Mouse (Mus musculus): ENCODE measurements at regions not wholly inside any gene's neighbourhood (a gene's known extent, or its start where the extent isn't known, plus 50 kb on each side); places are given as distances from the start of the nearest gene placed in this dataset.

DNA sequence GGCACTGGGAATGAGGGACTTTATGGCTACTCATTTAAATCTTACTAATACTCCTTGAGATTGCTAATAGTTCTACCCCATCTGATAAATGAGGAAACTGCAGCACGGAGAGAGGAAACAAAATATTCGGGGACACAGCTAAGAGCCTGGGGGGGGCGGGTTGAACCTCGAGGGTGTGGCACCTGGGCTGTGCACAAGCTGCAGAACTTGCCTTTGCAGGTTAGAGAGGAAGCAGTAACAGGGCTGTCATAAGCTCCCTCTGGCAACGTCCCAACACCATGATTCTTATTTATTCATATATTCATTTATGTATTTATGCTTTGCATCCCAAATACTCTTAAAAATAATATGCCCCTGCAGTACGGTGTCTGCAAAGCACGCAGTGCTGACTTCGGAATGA, 237.5 kb downstream of the Ccser2 start:
- H3K27me3 ChIP-seq (ENCODE audit: control insufficient read depth, insufficient read depth, low read depth, low read length): no peaks in the 10 kb centered on the region
- H3K9ac ChIP-seq (ENCODE audit: low read length): no peak overlapping the region
- no peak overlapping the region for H3K4me2 ChIP-seq (ENCODE audit: low read depth, low read length)
- H3K4me3 ChIP-seq (ENCODE audit: low read length): no peak overlapping the region
- WGBS: 68% methylated on average over 8 of the region's 8 CpGs
- no peaks in the 10 kb centered on the region for H3K4me1 ChIP-seq (replicated peaks; ENCODE audit: control insufficient read depth, insufficient read depth, low read length)
- no peaks in the 10 kb centered on the region for H3K36me3 ChIP-seq (ENCODE audit: control insufficient read depth, insufficient read depth, low read length)
- H3K9me3 ChIP-seq (ENCODE audit: control insufficient read depth, low read length): no peaks in the 10 kb centered on the region
- no peak overlapping the region for H3K27ac ChIP-seq (ENCODE audit: low read length)
- ATAC-seq (ENCODE audit: low read depth): no peak

- H3K9me3 ChIP-seq (ENCODE audit: control insufficient read depth, low read length): no peaks in the 10 kb centered on the region
- ATAC-seq (ENCODE audit: low read depth): no peak
- H3K9ac ChIP-seq (ENCODE audit: low read length): no peak overlapping the region
- H3K4me1 ChIP-seq (replicated peaks; ENCODE audit: control insufficient read depth, insufficient read depth, low read length): no peaks in the 10 kb centered on the region
- H3K4me2 ChIP-seq (ENCODE audit: low read depth, low read length): no peak overlapping the region
- 71% methylated on average over 6 of the region's 6 CpGs for WGBS
- H3K27ac ChIP-seq (ENCODE audit: low read length): no peak overlapping the region
- no peak overlapping the region for H3K4me3 ChIP-seq (ENCODE audit: low read length)
- no peaks in the 10 kb centered on the region for H3K36me3 ChIP-seq (ENCODE audit: control insufficient read depth, insufficient read depth, low read length)
- no peaks in the 10 kb centered on the region for H3K27me3 ChIP-seq (ENCODE audit: control insufficient read depth, insufficient read depth, low read depth, low read length)
These were observed 242.5 kb downstream of the Ccser2 start for GRCm38 (mm10) chr14:36726092-36726491.

GRCm38 (mm10) chr14:36715684-36716083, 252.9 kb downstream of the Ccser2 start:
- ATAC-seq (ENCODE audit: low read depth): no peak

GRCm38 (mm10) chr14:36696993-36697392, 271.6 kb downstream of the Ccser2 start:
- no peak overlapping the region for H3K9ac ChIP-seq (ENCODE audit: low read length)
- no peaks in the 10 kb centered on the region for H3K9me3 ChIP-seq (ENCODE audit: control insufficient read depth, low read length)
- H3K27ac ChIP-seq (ENCODE audit: low read length): no peak overlapping the region
- H3K4me3 ChIP-seq (ENCODE audit: low read length): no peak overlapping the region
- H3K4me1 ChIP-seq (replicated peaks; ENCODE audit: control insufficient read depth, insufficient read depth, low read length): no peaks in the 10 kb centered on the region
- H3K36me3 ChIP-seq (ENCODE audit: control insufficient read depth, insufficient read depth, low read length): no peaks in the 10 kb centered on the region
- no peak for ATAC-seq (ENCODE audit: low read depth)
- no peaks in the 10 kb centered on the region for H3K27me3 ChIP-seq (ENCODE audit: control insufficient read depth, insufficient read depth, low read depth, low read length)
- no peak overlapping the region for H3K4me2 ChIP-seq (ENCODE audit: low read depth, low read length)
- 68% methylated on average over 4 of the region's 4 CpGs for WGBS

More at GRCm38 (mm10) chr14:36715684-36716083, 252.9 kb downstream of the Ccser2 start:
- 65% methylated on average over 2 of the region's 2 CpGs for WGBS
- Histone ChIP-seq H3K36me3 (ENCODE audit: control insufficient read depth, insufficient read depth, low read length) (no peaks in the 10 kb centered on the region), H3K4me1 (replicated peaks; ENCODE audit: control insufficient read depth, insufficient read depth, low read length) (no peaks in the 10 kb centered on the region), H3K4me3 (ENCODE audit: low read length) (no peak overlapping the region), H3K9ac (ENCODE audit: low read length) (no peak overlapping the region), H3K27ac (ENCODE audit: low read length) (no peak overlapping the region), H3K9me3 (ENCODE audit: control insufficient read depth, low read length) (no peaks in the 10 kb centered on the region), H3K4me2 (ENCODE audit: low read depth, low read length) (no peak overlapping the region), H3K27me3 (ENCODE audit: control insufficient read depth, insufficient read depth, low read depth, low read length) (no peaks in the 10 kb centered on the region)

- Histone ChIP-seq H3K36me3 (ENCODE audit: control insufficient read depth, insufficient read depth, low read length) (no peaks in the 10 kb centered on the region), H3K27ac (ENCODE audit: low read length) (no peak overlapping the region), H3K4me1 (replicated peaks; ENCODE audit: control insufficient read depth, insufficient read depth, low read length) (no peaks in the 10 kb centered on the region), H3K9ac (ENCODE audit: low read length) (no peak overlapping the region), H3K27me3 (ENCODE audit: control insufficient read depth, insufficient read depth, low read depth, low read length) (no peaks in the 10 kb centered on the region), H3K4me3 (ENCODE audit: low read length) (no peak overlapping the region), H3K9me3 (ENCODE audit: control insufficient read depth, low read length) (no peaks in the 10 kb centered on the region), H3K4me2 (ENCODE audit: low read depth, low read length) (no peak overlapping the region)
- no peak for ATAC-seq (ENCODE audit: low read depth)
These were observed 276.6 kb downstream of the Ccser2 start for GRCm38 (mm10) chr14:36691958-36692357.

- 59% methylated on average over 2 of the region's 2 CpGs for WGBS
- no peak overlapping the region for H3K9ac ChIP-seq (ENCODE audit: low read length)
- ATAC-seq (ENCODE audit: low read depth): no peak
- H3K36me3 ChIP-seq (ENCODE audit: control insufficient read depth, insufficient read depth, low read length): no peaks in the 10 kb centered on the region
- H3K9me3 ChIP-seq (ENCODE audit: control insufficient read depth, low read length): no peaks in the 10 kb centered on the region
- H3K4me1 ChIP-seq (replicated peaks; ENCODE audit: control insufficient read depth, insufficient read depth, low read length): no peaks in the 10 kb centered on the region
- no peak overlapping the region for H3K4me2 ChIP-seq (ENCODE audit: low read depth, low read length)
- H3K27ac ChIP-seq (ENCODE audit: low read length): no peak overlapping the region
- H3K4me3 ChIP-seq (ENCODE audit: low read length): no peak overlapping the region
- H3K27me3 ChIP-seq (ENCODE audit: control insufficient read depth, insufficient read depth, low read depth, low read length): no peaks in the 10 kb centered on the region
These were observed 277.6 kb downstream of the Ccser2 start for GRCm38 (mm10) chr14:36691018-36691417.

DNA sequence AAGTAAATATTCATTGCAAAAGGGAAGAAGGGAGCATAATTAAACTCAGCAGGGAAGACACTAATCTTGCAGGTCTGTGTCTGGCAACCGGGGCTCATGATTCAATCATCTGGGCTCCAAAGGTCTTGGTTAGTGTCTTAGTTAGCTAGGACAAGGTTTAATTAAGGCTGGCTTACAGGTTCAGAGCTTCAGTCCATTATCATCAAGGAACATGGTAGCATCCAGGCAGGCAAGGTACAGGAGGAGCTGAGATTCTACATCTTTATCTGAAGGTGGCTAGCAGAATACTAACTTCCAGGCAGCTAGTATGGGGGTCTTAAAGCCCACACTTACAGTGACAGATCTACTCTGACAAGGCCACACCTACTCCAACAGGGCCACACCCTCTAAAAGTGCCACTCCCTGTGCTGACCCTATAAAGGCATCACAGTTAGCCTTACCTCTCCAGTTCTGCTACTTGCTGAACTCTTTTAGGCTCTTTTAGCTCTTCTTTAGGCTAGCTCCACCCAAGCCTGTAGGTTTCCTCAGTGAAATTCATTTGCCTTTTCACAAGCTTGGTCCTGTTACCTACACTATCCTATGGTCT, 309.8 kb downstream of the Ccser2 start:
- H3K4me2 ChIP-seq (ENCODE audit: low read depth, low read length): no peak overlapping the region
- no peaks in the 10 kb centered on the region for H3K9me3 ChIP-seq (ENCODE audit: control insufficient read depth, low read length)
- H3K9ac ChIP-seq (ENCODE audit: low read length): no peak overlapping the region
- no peak for ATAC-seq (ENCODE audit: low read depth)
- no peaks in the 10 kb centered on the region for H3K4me1 ChIP-seq (replicated peaks; ENCODE audit: control insufficient read depth, insufficient read depth, low read length)
- H3K4me3 ChIP-seq (ENCODE audit: low read length): no peak overlapping the region
- no peak overlapping the region for H3K27ac ChIP-seq (ENCODE audit: low read length)
- H3K27me3 ChIP-seq (ENCODE audit: control insufficient read depth, insufficient read depth, low read depth, low read length): no peaks in the 10 kb centered on the region
- H3K36me3 ChIP-seq (ENCODE audit: control insufficient read depth, insufficient read depth, low read length): no peaks in the 10 kb centered on the region
- 70% methylated on average over 1 of the region's 1 CpGs for WGBS

DNA sequence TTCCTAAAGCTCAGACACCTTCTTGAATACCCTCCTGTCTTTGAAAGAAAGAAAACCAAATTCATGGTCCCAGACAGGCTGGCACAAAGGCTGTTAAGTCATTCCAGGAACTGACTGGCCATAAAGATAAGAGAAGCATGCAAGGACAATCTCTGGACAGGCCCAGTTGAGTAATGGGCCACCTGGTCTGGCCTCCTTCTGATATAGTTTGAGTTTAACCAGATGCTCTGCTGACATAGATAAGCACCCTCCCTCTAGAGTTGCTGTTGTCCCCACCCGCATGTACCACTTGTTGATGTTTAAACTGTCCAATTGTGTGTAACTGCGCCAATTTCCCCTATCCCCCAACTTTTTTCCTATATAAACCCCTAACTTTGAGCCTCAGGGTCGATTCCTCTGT, 310.4 kb downstream of the Ccser2 start:
- Histone ChIP-seq H3K4me1 (replicated peaks; ENCODE audit: control insufficient read depth, insufficient read depth, low read length) (no peaks in the 10 kb centered on the region), H3K4me3 (ENCODE audit: low read length) (no peak overlapping the region), H3K27ac (ENCODE audit: low read length) (no peak overlapping the region), H3K36me3 (ENCODE audit: control insufficient read depth, insufficient read depth, low read length) (no peaks in the 10 kb centered on the region), H3K4me2 (ENCODE audit: low read depth, low read length) (no peak overlapping the region), H3K27me3 (ENCODE audit: control insufficient read depth, insufficient read depth, low read depth, low read length) (no peaks in the 10 kb centered on the region), H3K9ac (ENCODE audit: low read length) (no peak overlapping the region), H3K9me3 (ENCODE audit: control insufficient read depth, low read length) (no peaks in the 10 kb centered on the region)
- ATAC-seq (ENCODE audit: low read depth): no peak
- WGBS: 61% methylated on average over 3 of the region's 3 CpGs

- 21% methylated on average over 6 of the region's 6 CpGs for WGBS
- ATAC-seq (ENCODE audit: low read depth): no peak
- no peak overlapping the region for H3K27ac ChIP-seq (ENCODE audit: low read length)
These were observed 315.5 kb downstream of the Ccser2 start for GRCm38 (mm10) chr14:36652982-36653557.

More at GRCm38 (mm10) chr14:36652982-36653557, 315.5 kb downstream of the Ccser2 start:
- no peaks in the 10 kb centered on the region for H3K4me1 ChIP-seq (replicated peaks; ENCODE audit: control insufficient read depth, insufficient read depth, low read length)
- no peak overlapping the region for H3K4me2 ChIP-seq (ENCODE audit: low read depth, low read length)
- H3K9me3 ChIP-seq (ENCODE audit: control insufficient read depth, low read length): no peaks in the 10 kb centered on the region
- H3K36me3 ChIP-seq (ENCODE audit: control insufficient read depth, insufficient read depth, low read length): no peaks in the 10 kb centered on the region
- no peaks in the 10 kb centered on the region for H3K27me3 ChIP-seq (ENCODE audit: control insufficient read depth, insufficient read depth, low read depth, low read length)
- H3K4me3 ChIP-seq (ENCODE audit: low read length): no peak overlapping the region
- no peak overlapping the region for H3K9ac ChIP-seq (ENCODE audit: low read length)
